Mouse (Mus musculus) activated CD4-positive, CD25-positive, alpha-beta regulatory T cell, adult 4 months (primary cell): Measurements from ENCODE around the gene Hist1h2af. TPM values are rescaled to one million over a fixed set of nuclear protein-coding genes. Genes with fewer than 3 reads are reported as not detected.

Experiments used
- ATAC-seq: one replicate; pipeline ENCODE4 v1.8.0; 2017
- polyA plus RNA-seq, 2 experiments: library from polyadenylated mRNA; unstranded; fragments of 100-300 nt; shearing (Covaris generic); gene quantifications; one replicate each; pipeline ENCODE4 v1.2.1; 2017

Hist1h2af gene
- polyA plus RNA-seq, 2 experiments from 2014 or later, result not detected

DNA sequence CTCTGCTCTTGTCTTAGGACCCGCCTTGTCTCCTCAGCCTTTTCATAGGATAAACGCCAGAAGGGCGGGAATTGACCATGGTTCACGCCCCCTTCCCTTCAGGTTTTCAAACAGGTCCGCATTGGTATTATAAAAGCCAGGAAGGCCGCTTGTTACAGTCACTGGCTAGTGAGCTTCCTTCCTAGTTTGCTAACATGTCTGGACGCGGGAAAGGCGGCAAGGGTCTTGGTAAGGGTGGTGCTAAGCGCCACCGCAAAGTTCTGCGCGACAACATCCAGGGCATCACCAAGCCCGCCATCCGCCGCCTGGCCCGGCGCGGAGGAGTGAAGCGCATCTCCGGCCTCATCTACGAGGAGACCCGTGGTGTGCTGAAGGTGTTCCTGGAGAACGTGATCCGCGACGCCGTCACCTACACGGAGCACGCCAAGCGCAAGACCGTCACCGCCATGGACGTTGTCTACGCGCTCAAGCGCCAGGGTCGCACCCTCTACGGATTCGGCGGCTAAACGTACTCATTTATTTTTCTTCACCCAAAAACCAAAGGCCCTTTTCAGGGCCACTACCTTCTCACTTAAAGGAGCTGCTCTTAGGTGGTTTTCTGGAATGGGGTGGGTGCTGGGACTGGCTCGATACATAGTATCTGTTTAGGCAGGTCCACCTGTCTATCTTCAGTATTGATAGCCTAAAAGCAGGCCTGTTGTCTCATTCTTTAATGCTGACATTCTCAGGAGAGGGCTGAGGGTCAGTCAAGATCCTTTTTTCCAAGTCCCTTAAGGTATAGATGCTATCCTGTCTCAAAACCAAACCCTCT is 47.9 kb downstream of the Hist1h2af start, which contains the start of gene Hist1h4d:
Gene Hist1h4d (plus strand): TSS at position 191 of the 811 bp plus-strand sequence.
- ATAC-seq, result peak; percentile 62

DNA sequence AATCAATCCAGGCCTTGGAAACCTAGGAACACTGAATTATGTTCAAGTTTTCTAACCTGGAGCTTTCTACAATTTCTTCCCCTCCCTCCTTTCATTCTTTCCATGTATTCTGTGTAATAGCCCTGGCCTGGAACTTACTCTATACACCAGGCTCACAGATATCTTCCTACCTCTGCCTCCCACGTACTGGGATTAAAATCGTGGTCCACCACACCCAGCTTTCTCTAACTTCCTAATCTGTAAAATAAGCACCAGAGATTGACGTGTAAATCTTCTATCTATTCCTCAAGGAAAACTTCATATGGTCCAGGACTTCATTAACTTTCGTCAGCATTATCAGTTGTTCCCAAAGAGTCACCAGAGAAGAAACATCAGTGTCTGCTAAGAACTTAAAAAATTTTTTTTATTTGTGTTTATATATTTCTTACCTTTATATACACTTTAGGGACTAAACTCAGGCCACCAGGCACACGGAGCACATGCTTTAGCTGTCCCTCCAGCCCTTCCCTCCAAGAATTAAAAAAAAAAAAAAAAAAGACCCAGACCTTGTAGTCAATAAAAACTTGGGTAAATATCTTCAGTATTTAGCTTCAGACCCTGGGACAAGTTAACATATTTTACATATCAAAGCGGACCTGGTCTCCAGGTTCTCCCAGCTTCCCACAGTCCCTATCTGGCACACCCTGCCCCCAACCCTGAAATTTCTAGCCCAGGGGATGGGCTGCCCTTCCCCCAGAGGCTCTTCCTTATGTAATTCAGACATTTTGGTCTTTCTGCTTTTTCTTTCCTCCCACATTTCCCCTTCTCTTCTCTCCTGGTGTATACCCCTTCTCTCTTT is 48.7 kb downstream of the Hist1h2af start:
- no peak for ATAC-seq

DNA sequence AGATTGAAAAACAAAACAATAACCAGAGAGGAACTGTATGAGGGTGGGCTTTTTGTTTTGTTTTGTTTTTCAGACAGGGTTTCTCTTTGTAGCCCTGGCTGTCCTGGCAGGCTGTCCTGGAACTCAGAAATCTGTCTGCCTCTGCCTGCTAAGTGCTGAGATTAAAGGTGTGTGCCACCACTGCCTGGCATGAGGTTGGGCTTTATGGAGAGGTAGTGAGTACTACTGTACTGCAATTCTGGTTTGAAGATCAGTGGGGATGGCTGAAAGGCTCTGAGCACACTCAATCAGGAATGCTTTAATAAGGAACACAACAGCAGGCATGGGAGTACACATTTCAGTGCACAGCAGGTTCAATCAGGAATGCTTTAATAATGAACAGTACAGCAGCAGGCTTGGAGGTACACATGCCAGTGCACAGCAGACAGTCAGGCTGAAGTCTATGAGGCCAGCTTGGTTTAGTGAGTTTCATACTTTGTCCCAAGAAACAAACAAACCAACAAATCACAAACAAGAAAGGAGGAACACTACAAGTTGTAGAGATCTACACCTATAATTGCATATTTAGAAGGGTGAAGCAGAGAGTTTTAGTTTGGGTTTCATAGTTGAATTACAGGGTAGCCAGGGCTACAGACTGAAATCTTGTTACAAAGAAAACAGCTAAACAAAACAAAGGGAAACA is 49.8 kb downstream of the Hist1h2af start:
- no peak for ATAC-seq

Other genes starting within 250 kb of the Hist1h2af start
- 10 to 100 TPM; 29.2 to 34.1 TPM for gene Zfp322a, start 164.7 kb upstream of the Hist1h2af start, polyA plus RNA-seq
- gene Abt1, start 110.0 kb upstream of the Hist1h2af start, polyA plus RNA-seq, result 10 to 100 TPM; 10.4 to 11.1 TPM
- not detected for gene Btn1a1, start 68.0 kb upstream of the Hist1h2af start, polyA plus RNA-seq
- not detected for gene Btn2a2, start 45.0 kb upstream of the Hist1h2af start, polyA plus RNA-seq
- 1 to 10 TPM; 2.7 to 3.2 TPM for gene Hist1h4h, start 2.9 kb upstream of the Hist1h2af start, polyA plus RNA-seq
- gene Hist1h3g, start 1.5 kb downstream of the Hist1h2af start, polyA plus RNA-seq, result 1 to 10 TPM in 1 of 2 experiments, not detected in 1; 1.1 TPM
- under 1 TPM in 1 of 2 experiments, not detected in 1; 0.38 TPM for gene Hist1h2bh, start 9.5 kb downstream of the Hist1h2af start, polyA plus RNA-seq
- gene Hist1h3f, start 10.1 kb downstream of the Hist1h2af start, polyA plus RNA-seq, result 1 to 10 TPM in 1 of 2 experiments, not detected in 1; 1.1 TPM
- gene Hist1h4f, start 17.7 kb downstream of the Hist1h2af start, polyA plus RNA-seq, result 1 to 10 TPM in 1 of 2 experiments, not detected in 1; 2.8 TPM
- gene Hist1h1d, start 19.4 kb downstream of the Hist1h2af start, polyA plus RNA-seq, result under 1 TPM; 0.31 to 0.79 TPM
- 1 to 10 TPM in 1 of 2 experiments, under 1 TPM in 1; 0.86 to 1.6 TPM for gene Hist1h3e, start 28.5 kb downstream of the Hist1h2af start, polyA plus RNA-seq
- gene Hist1h2ae, start 37.3 kb downstream of the Hist1h2af start, polyA plus RNA-seq, result 10 to 100 TPM; 26.7 to 59.1 TPM
- 1 to 10 TPM; 4.0 to 5.7 TPM for gene Hist1h2bg, start 37.5 kb downstream of the Hist1h2af start, polyA plus RNA-seq
- under 1 TPM in 1 of 2 experiments, not detected in 1; 0.83 TPM for gene Hist1h2bf, start 40.3 kb downstream of the Hist1h2af start, polyA plus RNA-seq
- gene Hist1h2ad, start 40.5 kb downstream of the Hist1h2af start, polyA plus RNA-seq, result 1 to 10 TPM in 1 of 2 experiments, not detected in 1; 2.3 TPM
- not detected for gene Hist1h3d, start 41.9 kb downstream of the Hist1h2af start, polyA plus RNA-seq
- gene Hist1h4d, start 47.7 kb downstream of the Hist1h2af start, polyA plus RNA-seq, result 10 to 100 TPM; 36.8 to 39.3 TPM
- 1 to 10 TPM; 1.5 to 1.7 TPM for gene Hist1h2be, start 87.2 kb downstream of the Hist1h2af start, polyA plus RNA-seq
- 10 to 100 TPM; 11.9 to 13.5 TPM for gene Hist1h1e, start 88.7 kb downstream of the Hist1h2af start, polyA plus RNA-seq
- gene Hist1h2ac, start 150.0 kb downstream of the Hist1h2af start, polyA plus RNA-seq, result under 1 TPM in 1 of 2 experiments, not detected in 1; 0.28 TPM
- 1 to 10 TPM in 1 of 2 experiments, under 1 TPM in 1; 0.85 to 5.4 TPM for gene Hist1h2bc, start 150.3 kb downstream of the Hist1h2af start, polyA plus RNA-seq
- gene Hist1h1t, start 161.9 kb downstream of the Hist1h2af start, polyA plus RNA-seq, result not detected
- gene Hist1h4c, start 164.5 kb downstream of the Hist1h2af start, polyA plus RNA-seq, result 1 to 10 TPM in 1 of 2 experiments, under 1 TPM in 1; 0.57 to 7.4 TPM
- gene Hfe, start 176.9 kb downstream of the Hist1h2af start, polyA plus RNA-seq, result under 1 TPM in 1 of 2 experiments, not detected in 1; 0.80 TPM
- 10 to 100 TPM in 1 of 2 experiments, 1 to 10 TPM in 1; 5.3 to 15.2 TPM for gene Hist1h1c, start 204.9 kb downstream of the Hist1h2af start, polyA plus RNA-seq
- gene Hist1h3c, start 211.7 kb downstream of the Hist1h2af start, polyA plus RNA-seq, result 1 to 10 TPM in 1 of 2 experiments, not detected in 1; 2.4 TPM
- under 1 TPM in 1 of 2 experiments, not detected in 1; 0.73 TPM for gene Hist1h2bb, start 212.8 kb downstream of the Hist1h2af start, polyA plus RNA-seq
- 1 to 10 TPM; 9.5 to 10.0 TPM for gene Hist1h2ab, start 217.2 kb downstream of the Hist1h2af start, polyA plus RNA-seq
- not detected for gene Hist1h3b, start 218.4 kb downstream of the Hist1h2af start, polyA plus RNA-seq
- 1 to 10 TPM in 1 of 2 experiments, not detected in 1; 2.8 TPM for gene Hist1h4b, start 223.1 kb downstream of the Hist1h2af start, polyA plus RNA-seq
- 1 to 10 TPM in 1 of 2 experiments, not detected in 1; 3.1 TPM for gene Hist1h4a, start 227.3 kb downstream of the Hist1h2af start, polyA plus RNA-seq
- gene Hist1h3a, start 228.5 kb downstream of the Hist1h2af start, polyA plus RNA-seq, result 1 to 10 TPM in 1 of 2 experiments, under 1 TPM in 1; 0.73 to 1.7 TPM
- 1 to 10 TPM; 5.1 to 7.8 TPM for gene Hist1h1a, start 229.8 kb downstream of the Hist1h2af start, polyA plus RNA-seq
- gene Trim38, start 236.0 kb downstream of the Hist1h2af start, polyA plus RNA-seq, result not detected